Mouse (Mus musculus) midbrain, embryonic 14.5 days (tissue): ENCODE results near the gene Map3k7cl. TPM values are rescaled to one million over a fixed set of nuclear protein-coding genes. Genes with fewer than 3 reads are reported as not detected.
A peak's percentile ranks its signal among the peaks of the same experiment; 100 is the strongest.

Experiments
- ATAC-seq: fragments of 200-750 bp; cut with Nextera tagmentation; 2 replicates; pipeline ENCODE4 v1.8.0; 2017; ENCODE audit warnings: moderate number of reproducible peaks, moderate library complexity; ENCODE audit not compliant: low FRiP score, low TSS enrichment
- DNase-seq: peaks from one replicate; pipeline ENCODE4 v3.0.0-alpha.2; 2015
- H3K27ac ChIP-seq: fragments of 300-500 bp; sonication (generic); replicated peaks from 2 replicates; pipeline ENCODE4 v1.5.1; 2014; ENCODE audit warnings: mild to moderate bottlenecking, low read depth, low read length, moderate library complexity
- H3K27me3 ChIP-seq: fragments of 300-500 bp; sonication (generic); 2 replicates; pipeline ENCODE4 v1.6.1; 2014; ENCODE audit warnings: low read length, control low read depth, mixed read lengths; ENCODE audit not compliant: control insufficient read depth, insufficient read depth
- H3K36me3 ChIP-seq: fragments of 300-500 bp; sonication (generic); 2 replicates; pipeline ENCODE4 v1.6.1; 2014; ENCODE audit warnings: low read length, control low read depth; ENCODE audit not compliant: control insufficient read depth, insufficient read depth
- H3K4me1 ChIP-seq: fragments of 300-500 bp; sonication (generic); 2 replicates; pipeline ENCODE4 v1.6.1; 2014; ENCODE audit warnings: mild to moderate bottlenecking, antibody characterized with exemption, low read length, control low read depth; ENCODE audit not compliant: control insufficient read depth, insufficient read depth
- H3K4me2 ChIP-seq: fragments of 300-500 bp; sonication (generic); 2 replicates; pipeline ENCODE4 v1.6.1; 2014; ENCODE audit warnings: mild to moderate bottlenecking, low read length, moderate library complexity
- H3K4me3 ChIP-seq: fragments of 300-500 bp; sonication (generic); replicated peaks from 2 replicates; pipeline ENCODE4 v1.5.1; 2014; ENCODE audit warnings: low read depth, low read length
- H3K9ac ChIP-seq: fragments of 300-500 bp; sonication (generic); replicated peaks from 2 replicates; pipeline ENCODE4 v1.6.1; 2014; ENCODE audit warnings: mild to moderate bottlenecking, low read length, moderate library complexity
- H3K9me3 ChIP-seq: fragments of 300-500 bp; sonication (generic); 2 replicates; pipeline ENCODE4 v1.6.1; 2016; ENCODE audit warnings: low read length, control low read depth, mixed read lengths; ENCODE audit not compliant: control insufficient read depth
- WGBS: fragments of 180-500 bp; shearing (Covaris S2); extraction: QIAGEN DNeasy Blood & Tissue Kit; methylation state at CpG from one replicate; pipeline ENCODE4 v1.1.7; 2014; 5-methylcytosine and 5-hydroxymethylcytosine counted together
- polyA plus RNA-seq: library from polyadenylated mRNA; unstranded; fragments of >200 nt; fragmentation: Nextera tagmentation; extraction: Ambion mirVana; gene quantifications from 2 replicates; pipeline ENCODE4 v1.2.1, GENCODE M21; 2014

Gene Map3k7cl
- polyA plus RNA-seq, 1 experiment from 2014 or later = not detected

DNA sequence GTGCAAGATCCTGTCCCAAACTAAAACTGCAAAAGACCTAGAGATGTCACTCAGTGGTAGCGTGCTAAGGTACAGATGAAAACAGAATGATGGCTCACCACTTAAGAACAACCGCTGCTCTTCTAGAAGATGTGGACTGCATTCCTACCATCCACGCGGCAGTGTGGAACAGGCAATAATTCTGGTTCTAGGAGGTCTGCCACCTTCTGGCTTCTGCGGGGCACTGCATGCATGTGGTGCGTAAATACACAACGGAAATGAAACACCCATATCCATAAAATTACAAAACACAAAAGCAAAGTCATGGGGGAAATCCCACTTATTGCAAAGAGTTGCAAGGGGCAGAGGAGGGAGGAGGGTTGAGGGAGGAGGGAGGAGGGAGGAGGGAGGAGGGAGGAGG, 25.8 kb downstream of the Map3k7cl start:
- DNase-seq (no peak), ATAC-seq (no peak)
- H3K36me3 ChIP-seq = no peaks in the 10 kb centered on the region
- H3K4me3 ChIP-seq = no peak overlapping the region
- H3K9ac ChIP-seq = no peak overlapping the region
- 91% methylated on average over 7 of the region's 7 CpGs for whole genome bisulfite sequencing
- H3K4me1 ChIP-seq = no peaks in the 10 kb centered on the region
- no peaks in the 10 kb centered on the region for H3K9me3 ChIP-seq
- no peak overlapping the region for H3K27ac ChIP-seq
- no peak overlapping the region for H3K4me2 ChIP-seq
- no peaks in the 10 kb centered on the region for H3K27me3 ChIP-seq

- no peaks in the 10 kb centered on the region for H3K36me3 ChIP-seq
- H3K4me2 ChIP-seq = no peak overlapping the region
- DNase-seq = peak; percentile 13
- H3K4me1 ChIP-seq = no peaks in the 10 kb centered on the region
- no peaks in the 10 kb centered on the region for H3K9me3 ChIP-seq
- no peak overlapping the region for H3K9ac ChIP-seq
- WGBS = 60% methylated on average over 14 of the region's 14 CpGs
- no peaks in the 10 kb centered on the region for H3K27me3 ChIP-seq
- no peak overlapping the region for H3K27ac ChIP-seq
- H3K4me3 ChIP-seq = no peak overlapping the region
- no peak for ATAC-seq
Measured at GRCm38 (mm10) chr16:87579462-87579861, 26.3 kb downstream of the Map3k7cl start.

DNA sequence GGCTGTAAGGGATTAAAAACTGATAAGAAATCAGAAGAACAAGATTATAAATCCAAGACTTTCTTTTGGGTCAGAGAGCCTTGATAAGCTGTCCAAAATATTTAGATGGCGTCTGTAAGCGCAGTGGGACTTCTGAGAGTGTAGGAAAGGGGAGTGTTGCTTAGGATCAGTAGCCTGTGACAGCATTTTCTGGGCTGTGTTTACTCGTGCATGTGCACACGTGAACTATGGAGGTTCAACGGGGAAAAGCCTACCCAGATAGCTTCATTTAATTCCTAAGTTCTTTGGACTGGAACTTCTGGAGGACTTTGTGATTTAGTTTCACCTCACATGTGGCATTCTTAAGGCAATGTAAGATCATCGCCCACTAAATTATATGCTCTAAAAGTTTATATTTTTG, 29.6 kb downstream of the Map3k7cl start:
- ATAC-seq (no peak), DNase-seq (no peak)
- H3K27ac ChIP-seq = no peak overlapping the region
- WGBS = 90% methylated on average over 6 of the region's 6 CpGs
- no peak overlapping the region for H3K9ac ChIP-seq
- no peak overlapping the region for H3K4me3 ChIP-seq
- no peaks in the 10 kb centered on the region for H3K36me3 ChIP-seq
- H3K27me3 ChIP-seq = no peaks in the 10 kb centered on the region
- H3K9me3 ChIP-seq = no peaks in the 10 kb centered on the region
- H3K4me2 ChIP-seq = no peak overlapping the region
- no peaks in the 10 kb centered on the region for H3K4me1 ChIP-seq

GRCm38 (mm10) chr16:87584618-87585017, 31.5 kb downstream of the Map3k7cl start:
- Histone ChIP-seq H3K36me3 (no peaks in the 10 kb centered on the region), H3K27me3 (no peaks in the 10 kb centered on the region), H3K4me3 (no peak overlapping the region), H3K9ac (no peak overlapping the region), H3K27ac (no peak overlapping the region), H3K4me1 (no peaks in the 10 kb centered on the region), H3K9me3 (no peaks in the 10 kb centered on the region), H3K4me2 (no peak overlapping the region)
- 83% methylated on average over 7 of the region's 7 CpGs for WGBS
- DNase-seq = peak; percentile 28
- ATAC-seq = no peak

- Histone ChIP-seq H3K4me2 (no peak overlapping the region), H3K27me3 (no peaks in the 10 kb centered on the region), H3K9ac (no peak overlapping the region), H3K4me1 (no peaks in the 10 kb centered on the region), H3K27ac (no peak overlapping the region), H3K9me3 (no peaks in the 10 kb centered on the region), H3K4me3 (no peak overlapping the region), H3K36me3 (no peaks in the 10 kb centered on the region)
- DNase-seq = no peak
- WGBS = 89% methylated on average over 8 of the region's 8 CpGs
- ATAC-seq = no peak
Measured at GRCm38 (mm10) chr16:87585548-87586262, 32.6 kb downstream of the Map3k7cl start.

- H3K4me2 ChIP-seq = no peak overlapping the region
- DNase-seq = no peak
- no peaks in the 10 kb centered on the region for H3K4me1 ChIP-seq
Measured at GRCm38 (mm10) chr16:87587843-87588242, 34.7 kb downstream of the Map3k7cl start.

DNA sequence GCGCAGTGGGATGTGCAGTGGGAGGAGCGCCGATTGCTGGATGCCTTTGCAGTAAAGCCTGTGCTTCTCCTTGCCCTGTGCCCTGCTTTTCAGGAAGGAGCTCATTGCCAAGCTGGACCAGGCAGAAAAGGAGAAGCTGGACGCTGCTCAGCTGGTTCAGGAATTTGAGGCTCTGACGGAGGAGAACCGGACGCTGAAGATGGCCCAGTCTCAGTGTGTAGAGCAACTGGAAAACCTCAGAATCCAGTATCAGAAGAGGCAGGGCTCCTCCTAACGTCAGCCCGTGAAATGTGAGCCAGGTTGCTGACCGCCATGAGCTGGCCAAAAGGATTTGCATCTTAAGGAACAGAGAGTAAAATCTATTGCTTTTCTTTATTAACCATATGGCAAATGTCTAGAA, 41.0 kb downstream of the Map3k7cl start:
- H3K27me3 ChIP-seq = no peaks in the 10 kb centered on the region
- no peak for ATAC-seq
- WGBS = 76% methylated on average over 10 of the region's 10 CpGs

More at GRCm38 (mm10) chr16:87587843-87588242, 34.7 kb downstream of the Map3k7cl start:
- 52% methylated on average over 8 of the region's 8 CpGs for WGBS
- Histone ChIP-seq H3K27me3 (no peaks in the 10 kb centered on the region), H3K4me3 (no peak overlapping the region), H3K9me3 (no peaks in the 10 kb centered on the region), H3K9ac (no peak overlapping the region), H3K27ac (no peak overlapping the region), H3K36me3 (no peaks in the 10 kb centered on the region)
- no peak for ATAC-seq

DNA sequence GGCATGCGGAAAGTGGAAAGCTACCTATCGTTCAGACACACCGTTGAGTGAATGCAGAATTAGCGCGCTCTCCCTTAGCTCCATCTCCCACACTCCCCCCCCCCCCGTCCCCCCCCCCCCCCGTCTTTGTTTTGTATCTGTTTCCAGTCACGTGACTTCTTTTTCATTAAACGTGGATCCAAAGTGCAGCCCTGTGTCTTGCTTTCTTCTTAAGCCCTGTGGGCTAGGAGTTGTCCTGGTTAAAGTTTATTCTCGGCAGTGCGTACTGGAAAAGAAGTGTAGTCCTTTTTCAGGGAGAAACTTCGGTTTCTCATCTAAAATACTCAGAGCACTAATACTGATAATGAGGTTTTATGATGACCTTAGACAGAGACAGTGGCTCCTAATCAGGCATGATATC, 42.0 kb downstream of the Map3k7cl start:
- Histone ChIP-seq H3K9ac (no peak overlapping the region), H3K27ac (no peak overlapping the region), H3K4me3 (no peak overlapping the region), H3K9me3 (peaks cover 3% of the 10 kb centered on the region; the same call in 1 of the 2 replicates), H3K4me1 (no peaks in the 10 kb centered on the region), H3K27me3 (no peaks in the 10 kb centered on the region), H3K36me3 (no peaks in the 10 kb centered on the region), H3K4me2 (no peak overlapping the region)
- ATAC-seq = no peak
- 79% methylated on average over 10 of the region's 12 CpGs for WGBS
- no peak for DNase-seq

More for the DNA sequence above, 41.0 kb downstream of the Map3k7cl start:
- no peak overlapping the region for H3K4me2 ChIP-seq
- DNase-seq = no peak
- no peak overlapping the region for H3K27ac ChIP-seq
- H3K36me3 ChIP-seq = no peaks in the 10 kb centered on the region
- no peak overlapping the region for H3K4me3 ChIP-seq
- no peak overlapping the region for H3K9ac ChIP-seq
- peaks cover 3% of the 10 kb centered on the region; the same call in 1 of the 2 replicates for H3K9me3 ChIP-seq
- no peaks in the 10 kb centered on the region for H3K4me1 ChIP-seq
